24 mouse cellular contexts compared by ENCODE assay signal in genomic region chr12:71890282-71890681, GRCm38 (mm10). TPM values are rescaled to one million over a fixed set of nuclear protein-coding genes. Genes with fewer than 3 reads are reported as not detected.
A peak's percentile ranks its signal among the peaks of the same experiment; 100 is the strongest.
DNase-seq lines count a peak whose midpoint lies in the region; ATAC-seq and TF ChIP-seq lines count a peak whose summit lies in the region.
"Had no signal": no experiment of that assay in that cellular context is flagged by ENCODE, and none has a peak within 500 bp of the region (broad histone marks: within the 10 kb centered on the region; RNA-seq: fewer than 3 reads in every experiment).

No protein-coding gene starts in this region.

- TF ChIP-seq CTCF in liver, embryonic 14.5 days (IDR thresholded peaks at IDR 0.05; ENCODE audit: low read depth), result no peak
- TF ChIP-seq CTCF in stomach, postnatal 0 days (IDR thresholded peaks at IDR 0.05; ENCODE audit: low read depth), result no peak
- no peak for TF ChIP-seq CTCF in cerebellum, adult 2 months (IDR thresholded peaks at IDR 0.05; ENCODE audit: borderline replicate concordance, insufficient read depth, low read depth, low read length)

- WGBS in heart, embryonic 13.5 days, result 87% methylated on average over 1 of the region's 1 CpGs
- WGBS in liver, embryonic 14.5 days (ENCODE audit: insufficient replicate concordance), result 22% methylated on average over 1 of the region's 1 CpGs
- 100% methylated on average over 1 of the region's 1 CpGs for WGBS in stomach, postnatal 0 days
- 98% methylated on average over 1 of the region's 1 CpGs for WGBS in cerebellum, adult 2 months

- intact Hi-C loops in heart, postnatal 25 days (cut with DNase I), result no loop called here

- peaks cover under 1% of the 10 kb centered on the region; the same call in 1 of the 2 replicates for H3K36me3 ChIP-seq in heart, embryonic 13.5 days
- H3K36me3 ChIP-seq in liver, embryonic 14.5 days (replicated peaks; ENCODE audit: control insufficient read depth, insufficient read depth, low read depth), result no peaks in the 10 kb centered on the region
- no peaks in the 10 kb centered on the region for H3K36me3 ChIP-seq in stomach, postnatal 0 days (ENCODE audit: control insufficient read depth, insufficient read depth, low read length)
- H3K36me3 ChIP-seq: forebrain, embryonic 10.5 days; hindbrain, embryonic 12.5 days; hindbrain, embryonic 15.5 days had no signal

- H3K27ac ChIP-seq in heart, embryonic 13.5 days (replicated peaks), result 0 out of 2 replicates have a peak overlapping the region, but pooled peaks have one; percentile 95
- no peak overlapping the region for H3K27ac ChIP-seq in liver, embryonic 14.5 days
- H3K27ac ChIP-seq in stomach, postnatal 0 days (replicated peaks), result 0 out of 2 replicates have a peak overlapping the region, but pooled peaks have one; percentile 69
- H3K27ac ChIP-seq in cerebellum, adult 2 months (ENCODE audit: insufficient read depth, low read length), result no peak overlapping the region
- H3K27ac ChIP-seq: forebrain, embryonic 10.5 days; forebrain, embryonic 13.5 days; hindbrain, embryonic 12.5 days; hindbrain, embryonic 15.5 days had no signal

- ATAC-seq in heart, embryonic 13.5 days (ENCODE audit: extremely low read depth, insufficient number of reproducible peaks, low FRiP score, low TSS enrichment), result no peak
- peak; percentile 50 for ATAC-seq in liver, embryonic 14.5 days (ENCODE audit: insufficient read depth)
- ATAC-seq in stomach, postnatal 0 days (ENCODE audit: low FRiP score, low TSS enrichment), result no peak
- ATAC-seq: forebrain, embryonic 13.5 days; forebrain, embryonic 16.5 days had no signal

- TF ChIP-seq POLR2A in cerebellum, adult 2 months (IDR thresholded peaks at IDR 0.05; ENCODE audit: borderline replicate concordance, insufficient read depth, low read length), result no peak

- peaks cover 94% of the 10 kb centered on the region for H3K4me1 ChIP-seq in heart, embryonic 13.5 days
- H3K4me1 ChIP-seq in liver, embryonic 14.5 days (replicated peaks; ENCODE audit: control insufficient read depth in 2 of 2, insufficient read depth in 2 of 2, low read length in 1 of 2), result peaks cover 3 to 44% of the 10 kb centered on the region in 2 experiments
- peaks cover 12% of the 10 kb centered on the region; the same call in 1 of the 2 replicates for H3K4me1 ChIP-seq in stomach, postnatal 0 days (replicated peaks; ENCODE audit: control insufficient read depth, insufficient read depth)
- peaks cover 33% of the 10 kb centered on the region for H3K4me1 ChIP-seq in cerebellum, adult 2 months (ENCODE audit: control insufficient read depth, insufficient read depth, low read length)

- no peak overlapping the region for H3K4me2 ChIP-seq in heart, embryonic 13.5 days
- no peak overlapping the region for H3K4me2 ChIP-seq in liver, embryonic 14.5 days (ENCODE audit: low read depth)
- no peak overlapping the region for H3K4me2 ChIP-seq in stomach, postnatal 0 days (replicated peaks; ENCODE audit: low read depth)
- H3K4me2 ChIP-seq: forebrain, embryonic 13.5 days; heart, embryonic 12.5 days; hindbrain, embryonic 12.5 days; hindbrain, embryonic 15.5 days had no signal

- no peaks in the 10 kb centered on the region for H3K9me3 ChIP-seq in heart, embryonic 13.5 days
- H3K9me3 ChIP-seq in liver, embryonic 14.5 days (ENCODE audit: control insufficient read depth, low read length), result no peaks in the 10 kb centered on the region
- no peaks in the 10 kb centered on the region for H3K9me3 ChIP-seq in stomach, postnatal 0 days (ENCODE audit: control insufficient read depth, low read length)
- H3K9me3 ChIP-seq: forebrain, embryonic 10.5 days; forebrain, embryonic 13.5 days; G1E; heart, embryonic 12.5 days; hindbrain, embryonic 12.5 days; hindbrain, embryonic 15.5 days had no signal

- no peak overlapping the region for H3K4me3 ChIP-seq in heart, embryonic 13.5 days
- no peak overlapping the region for H3K4me3 ChIP-seq in liver, embryonic 14.5 days (ENCODE audit: insufficient read depth in 1 of 2, low read depth in 2 of 2, low read length in 2 of 2)
- H3K4me3 ChIP-seq in stomach, postnatal 0 days (ENCODE audit: low read depth, low read length), result no peak overlapping the region
- no peak overlapping the region for H3K4me3 ChIP-seq in cerebellum, adult 2 months (replicated peaks; ENCODE audit: insufficient read depth, low read depth, low read length)
- H3K4me3 ChIP-seq: forebrain, embryonic 10.5 days; forebrain, embryonic 13.5 days; heart, embryonic 12.5 days; hindbrain, embryonic 12.5 days; hindbrain, embryonic 15.5 days had no signal

- DNase-seq in heart, postnatal 25 days (ENCODE audit: low spot score), result no peak
- peak; percentile 42 for DNase-seq in 416B (ENCODE audit: low read depth)
- no peak for DNase-seq in liver, embryonic 14.5 days (ENCODE audit: low read depth in 3 of 3, low spot score in 3 of 3)
- no peak for DNase-seq in stomach, postnatal 0 days (ENCODE audit: low spot score)
- no peak for DNase-seq in cerebellum, adult 9-10 months
- DNase-seq in cerebellum, adult 2 months, result no peak
- DNase-seq: adrenal gland, adult 2 months; adrenal gland, postnatal 14 days; B cell, adult 2 months; cerebellum, adult 11 months; cerebellum, adult 8-10 months; cerebellum, postnatal 14 days; gastrocnemius, postnatal 25 days; heart, adult 18-20 months; heart, postnatal 14 days had no signal

- H3K9ac ChIP-seq in heart, embryonic 13.5 days, result no peak overlapping the region
- H3K9ac ChIP-seq in liver, embryonic 14.5 days (replicated peaks), result no peak overlapping the region
- no peak overlapping the region for H3K9ac ChIP-seq in stomach, postnatal 0 days (ENCODE audit: low read length)
- H3K9ac ChIP-seq: forebrain, embryonic 13.5 days; hindbrain, embryonic 12.5 days; hindbrain, embryonic 15.5 days had no signal

- no peaks in the 10 kb centered on the region for H3K27me3 ChIP-seq in heart, embryonic 13.5 days (replicated peaks)
- H3K27me3 ChIP-seq in liver, embryonic 14.5 days (ENCODE audit: control insufficient read depth, insufficient read depth, low read length), result no peaks in the 10 kb centered on the region
- no peaks in the 10 kb centered on the region for H3K27me3 ChIP-seq in stomach, postnatal 0 days (ENCODE audit: control insufficient read depth, insufficient read depth, low read length)
- H3K27me3 ChIP-seq in cerebellum, adult 2 months (ENCODE audit: control insufficient read depth, insufficient read depth, low read length), result no peaks in the 10 kb centered on the region
- H3K27me3 ChIP-seq: CH12.LX; forebrain, embryonic 13.5 days; heart, embryonic 12.5 days; hindbrain, embryonic 12.5 days; hindbrain, embryonic 15.5 days had no signal

- peak; percentile 55 for TF ChIP-seq EP300 in liver, embryonic 14.5 days (IDR thresholded peaks at IDR 0.05; ENCODE audit: low read depth)
- TF ChIP-seq EP300 in stomach, postnatal 0 days (optimal IDR thresholded peaks at IDR 0.05), result no peak

RNA-seq across cellular contexts. Expression of gene Daam1, which starts 59.4 kb away (rescaled TPM):
- 18.5 and 18.6 TPM in 2 replicates for polyA plus RNA-seq in heart, embryonic 13.5 days (2015; fragmentation: Nextera tagmentation; extraction: Ambion mirVana)
- total RNA-seq in heart, postnatal 25 days (2021), result 10 to 100 TPM; 78.6 to 79.5 TPM
- polyA plus RNA-seq in liver, embryonic 14.5 days (2012; rRNA removed), result 6.6 and 10.5 TPM in 2 replicates
- polyA plus RNA-seq in liver, embryonic 14.5 days (2014; fragmentation: Nextera tagmentation; extraction: Ambion mirVana), result 13.3 and 13.7 TPM in 2 replicates
- polyA plus RNA-seq in stomach, postnatal 0 days (2015; fragmentation: Nextera tagmentation; extraction: Ambion mirVana), result 6.9 and 7.2 TPM in 2 replicates
- 30.1 and 31.2 TPM in 2 replicates for polyA plus RNA-seq in cerebellum, adult 2 months (2012; rRNA removed)

Comparison
In these comparisons a context has a peak if more than half of its experiments do, and no peak if none do; other contexts are left out.
1. H3K27ac ChIP-seq: peak in heart, embryonic 13.5 days (single experiment) and stomach, postnatal 0 days (single experiment); none in liver, embryonic 14.5 days (single experiment) and cerebellum, adult 2 months (single experiment).